Mouse (Mus musculus) kidney, postnatal 0 days (tissue): ENCODE measurements around the gene Mrm2. TPM values are rescaled to one million over a fixed set of nuclear protein-coding genes. Genes with fewer than 3 reads are reported as not detected.
A peak's percentile ranks its signal among the peaks of the same experiment; 100 is the strongest.

Experiments
- ATAC-seq: fragments of 200-750 bp; cut with Nextera tagmentation; replicated peaks from 2 replicates; pipeline ENCODE4 v1.8.0; 2017; ENCODE audit warnings: low read depth, moderate number of reproducible peaks, moderate TSS enrichment, moderate library complexity; ENCODE audit not compliant: low FRiP score
- DNase-seq: peaks from one replicate; pipeline ENCODE4 v3.0.0-alpha.2; 2016; ENCODE audit warnings: low spot score
- H3K27ac ChIP-seq: fragments of 300-500 bp; sonication (generic); 2 replicates; pipeline ENCODE4 v1.5.1; 2014; ENCODE audit warnings: mild to moderate bottlenecking
- H3K27me3 ChIP-seq: fragments of 300-500 bp; sonication (generic); 2 replicates; pipeline ENCODE4 v1.6.1; 2014; ENCODE audit warnings: low read length, mixed read lengths; ENCODE audit not compliant: insufficient read depth
- H3K36me3 ChIP-seq: fragments of 300-500 bp; sonication (generic); 2 replicates; pipeline ENCODE4 v1.6.1; 2014; ENCODE audit warnings: low read length, mixed read lengths; ENCODE audit not compliant: insufficient read depth
- H3K4me1 ChIP-seq: fragments of 300-500 bp; sonication (generic); replicated peaks from 2 replicates; pipeline ENCODE4 v1.6.1; 2014; ENCODE audit warnings: antibody characterized with exemption, low read length, mixed read lengths; ENCODE audit not compliant: insufficient read depth
- H3K4me2 ChIP-seq: fragments of 300-500 bp; sonication (generic); 2 replicates; pipeline ENCODE4 v1.6.1; 2014; ENCODE audit warnings: mild to moderate bottlenecking, low read length, moderate library complexity, mixed read lengths
- H3K4me3 ChIP-seq: fragments of 300-500 bp; sonication (generic); replicated peaks from 2 replicates; pipeline ENCODE4 v1.5.1; 2014; ENCODE audit warnings: low read depth, low read length
- H3K9ac ChIP-seq: fragments of 300-500 bp; sonication (generic); 2 replicates; pipeline ENCODE4 v1.6.1; 2014; ENCODE audit warnings: low read depth, low read length
- H3K9me3 ChIP-seq: fragments of 300-500 bp; sonication (generic); replicated peaks from 2 replicates; pipeline ENCODE4 v1.6.1; 2016; ENCODE audit warnings: low read length, inconsistent platforms, mixed read lengths
- CTCF ChIP-seq: IDR thresholded peaks from 2 replicates; pipeline ENCODE4 v1.5.1; 2016; ENCODE audit warnings: antibody characterized with exemption, low read depth, mild to moderate bottlenecking, moderate library complexity
- WGBS: fragments of 180-500 bp; shearing (Covaris S2); extraction: QIAGEN DNeasy Blood & Tissue Kit; methylation state at CpG from one replicate; pipeline ENCODE4 v1.1.7; 2014; 5-methylcytosine and 5-hydroxymethylcytosine counted together
- polyA plus RNA-seq: library from polyadenylated mRNA; unstranded; fragments of >200 nt; fragmentation: Nextera tagmentation; extraction: Ambion mirVana; gene quantifications from 2 replicates; pipeline ENCODE4 v1.2.1, GENCODE M21; 2015

Mrm2 gene
- polyA plus RNA-seq, 1 experiment from 2014 or later: 17.3 TPM

DNA sequence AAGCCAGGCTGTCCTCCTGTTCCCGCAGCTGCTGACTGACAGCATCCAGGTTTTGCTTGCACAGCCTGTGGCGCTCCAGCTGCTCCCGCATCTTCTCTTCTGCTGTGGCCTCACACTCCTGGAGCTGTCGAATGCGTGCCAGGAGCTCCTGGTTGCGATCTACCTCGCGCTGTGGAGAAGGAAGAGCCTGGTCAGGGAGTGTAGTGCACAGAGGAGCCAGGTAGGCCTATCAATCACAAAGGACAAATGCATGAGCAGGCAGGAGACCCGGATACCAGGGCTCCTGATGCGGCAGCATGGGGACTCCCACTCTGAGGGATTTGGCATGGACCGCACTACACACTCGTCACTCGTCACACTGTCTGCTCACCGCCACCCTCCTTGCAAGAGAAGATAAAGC lies 24.1 kb downstream of the Mrm2 start:
- H3K9ac ChIP-seq: no peak overlapping the region
- no peak overlapping the region for H3K4me3 ChIP-seq
- H3K4me2 ChIP-seq: no peak overlapping the region
- DNase-seq (no peak), ATAC-seq (no peak)
- no peaks in the 10 kb centered on the region for H3K9me3 ChIP-seq
- H3K27me3 ChIP-seq: no peaks in the 10 kb centered on the region
- H3K27ac ChIP-seq: no peak overlapping the region
- no peaks in the 10 kb centered on the region for H3K4me1 ChIP-seq
- 88% methylated on average over 14 of the region's 14 CpGs for WGBS
- peaks cover 57% of the 10 kb centered on the region for H3K36me3 ChIP-seq
- no peak for TF ChIP-seq CTCF

DNA sequence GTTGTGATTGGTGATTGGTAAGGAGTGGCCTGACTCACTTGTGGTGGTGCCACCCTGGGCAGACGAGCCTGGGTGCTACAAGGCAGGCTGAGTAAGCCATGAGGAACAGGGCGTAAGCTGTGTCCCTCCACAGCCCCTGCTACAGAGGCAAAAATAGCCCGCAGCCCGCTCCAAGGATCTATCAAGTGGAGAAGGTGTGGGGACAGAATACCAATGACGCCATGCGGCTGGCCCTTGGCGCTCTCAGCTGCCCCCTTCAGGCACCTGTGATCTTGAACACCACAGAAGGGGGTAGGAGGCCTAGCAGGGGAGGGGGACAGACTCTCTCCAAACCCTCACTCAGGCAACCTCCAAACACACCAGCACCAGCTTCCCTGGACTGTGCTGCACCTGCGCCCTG lies 25.7 kb downstream of the Mrm2 start:
- Histone ChIP-seq H3K4me2 (no peak overlapping the region), H3K36me3 (peaks cover 61% of the 10 kb centered on the region), H3K27me3 (no peaks in the 10 kb centered on the region), H3K9ac (no peak overlapping the region), H3K27ac (no peak overlapping the region), H3K4me3 (no peak overlapping the region), H3K4me1 (no peaks in the 10 kb centered on the region), H3K9me3 (no peaks in the 10 kb centered on the region)
- ATAC-seq (no peak), DNase-seq (no peak)
- TF ChIP-seq CTCF: no peak
- WGBS: 87% methylated on average over 8 of the region's 8 CpGs

DNA sequence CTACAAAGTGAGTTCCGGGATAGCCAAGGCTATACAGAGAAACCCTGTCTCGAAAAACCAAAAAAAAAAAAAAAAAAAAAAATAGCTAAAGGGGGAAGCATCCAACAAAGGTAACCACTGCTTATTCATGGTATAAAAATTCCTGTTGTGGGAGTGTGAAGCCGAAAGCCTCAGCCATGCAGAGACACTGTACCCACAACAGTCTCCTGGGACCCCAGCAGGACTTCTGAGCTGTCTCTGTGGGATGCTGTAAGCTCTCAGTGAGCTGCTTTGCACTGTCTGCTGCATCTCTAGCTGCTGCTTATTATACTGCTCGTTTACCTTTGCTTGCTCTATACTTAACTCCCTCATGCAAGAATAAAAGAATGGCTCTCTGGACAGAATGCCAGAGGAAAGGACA lies 33.4 kb downstream of the Mrm2 start:
- ATAC-seq (no peak), DNase-seq (no peak)
- Histone ChIP-seq H3K4me3 (no peak overlapping the region), H3K4me1 (no peaks in the 10 kb centered on the region), H3K27me3 (no peaks in the 10 kb centered on the region), H3K9me3 (no peaks in the 10 kb centered on the region), H3K36me3 (peaks cover 54% of the 10 kb centered on the region), H3K4me2 (no peak overlapping the region), H3K27ac (no peak overlapping the region), H3K9ac (no peak overlapping the region)
- no peak for TF ChIP-seq CTCF
- WGBS: 90% methylated on average over 4 of the region's 4 CpGs

DNA sequence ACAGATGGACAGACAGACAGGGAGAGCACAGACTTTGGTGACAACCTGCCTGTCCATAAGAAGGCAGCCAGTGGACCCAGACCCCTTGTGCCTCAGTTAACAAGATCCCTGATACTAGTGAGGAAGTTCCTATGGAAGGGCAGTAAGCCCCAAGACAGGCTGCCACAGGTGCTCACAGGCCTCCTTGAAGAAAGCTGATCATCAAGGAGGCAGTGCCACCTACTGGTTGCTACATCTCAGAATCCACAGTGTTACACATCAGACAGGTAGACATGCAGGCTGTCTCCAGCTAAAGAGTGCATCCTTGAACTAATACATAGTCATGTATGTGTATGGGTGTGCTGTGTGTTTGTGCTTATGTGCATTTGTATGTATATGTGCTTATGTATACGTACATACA lies 39.5 kb downstream of the Mrm2 start:
- peak; percentile 84 for TF ChIP-seq CTCF
- no peak overlapping the region for H3K27ac ChIP-seq
- H3K9me3 ChIP-seq: no peaks in the 10 kb centered on the region
- H3K4me2 ChIP-seq: no peak overlapping the region
- DNase-seq (peak; percentile 75), ATAC-seq (no peak)
- H3K36me3 ChIP-seq: peaks cover 16% of the 10 kb centered on the region; the same call in 1 of the 2 replicates
- H3K4me1 ChIP-seq: no peaks in the 10 kb centered on the region
- H3K9ac ChIP-seq: no peak overlapping the region
- no peak overlapping the region for H3K4me3 ChIP-seq
- H3K27me3 ChIP-seq: no peaks in the 10 kb centered on the region
- WGBS: 80% methylated on average over 1 of the region's 1 CpGs

DNA sequence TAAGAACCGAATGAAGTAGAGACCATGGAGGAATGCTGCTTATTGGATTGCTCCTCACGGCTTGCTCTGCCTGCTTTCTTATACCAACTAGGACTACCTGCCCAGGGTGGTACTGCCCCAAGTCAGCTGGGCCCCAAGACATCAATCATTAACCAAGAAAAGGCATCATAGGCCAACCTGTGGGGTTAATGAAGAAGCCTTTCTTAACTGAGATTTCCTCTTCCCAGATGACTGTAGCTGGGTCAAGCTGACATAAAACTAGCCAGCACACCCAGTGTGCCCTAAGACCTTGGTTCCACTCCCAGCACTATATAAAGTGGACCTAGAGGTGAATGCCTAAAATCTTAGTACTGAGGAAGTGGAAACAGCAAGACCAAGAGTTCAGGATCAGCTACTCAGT lies 42.5 kb downstream of the Mrm2 start:
- DNase-seq: no peak

DNA sequence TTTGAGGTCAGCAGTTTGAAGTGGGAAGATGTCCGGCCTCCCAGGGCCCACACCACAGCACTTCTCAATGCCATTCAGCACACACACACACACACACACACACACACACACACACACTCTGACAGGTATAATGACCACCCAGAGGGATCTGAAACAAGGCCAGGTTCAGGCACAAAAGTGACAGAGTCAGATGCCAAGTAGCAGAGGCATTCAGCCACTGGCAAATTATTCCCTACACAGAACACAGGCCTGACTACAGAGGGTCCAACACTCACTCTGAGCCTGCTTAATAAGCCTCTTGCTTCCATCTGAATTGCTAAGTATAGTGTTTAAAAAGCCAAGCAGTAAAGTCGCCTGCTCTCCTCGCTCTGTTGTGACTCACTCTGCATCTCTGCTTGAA lies 43.4 kb downstream of the Mrm2 start:
- no peak overlapping the region for H3K4me2 ChIP-seq
- ATAC-seq (no peak), DNase-seq (no peak)
- H3K36me3 ChIP-seq: peaks cover 15% of the 10 kb centered on the region; the same call in 1 of the 2 replicates
- WGBS: 95% methylated on average over 3 of the region's 3 CpGs
- H3K9ac ChIP-seq: no peak overlapping the region
- no peak overlapping the region for H3K4me3 ChIP-seq
- H3K27ac ChIP-seq: no peak overlapping the region
- TF ChIP-seq CTCF: no peak
- no peaks in the 10 kb centered on the region for H3K4me1 ChIP-seq
- H3K9me3 ChIP-seq: no peaks in the 10 kb centered on the region
- H3K27me3 ChIP-seq: no peaks in the 10 kb centered on the region

More for the DNA sequence above, 42.5 kb downstream of the Mrm2 start:
- no peaks in the 10 kb centered on the region for H3K27me3 ChIP-seq
- H3K9ac ChIP-seq: no peak overlapping the region
- ATAC-seq: no peak
- H3K4me1 ChIP-seq: no peaks in the 10 kb centered on the region
- H3K4me3 ChIP-seq: no peak overlapping the region
- peaks cover 16% of the 10 kb centered on the region; the same call in 1 of the 2 replicates for H3K36me3 ChIP-seq
- H3K4me2 ChIP-seq: no peak overlapping the region
- WGBS: 90% methylated on average over 2 of the region's 2 CpGs
- no peak overlapping the region for H3K27ac ChIP-seq
- H3K9me3 ChIP-seq: no peaks in the 10 kb centered on the region
- no peak for TF ChIP-seq CTCF

DNA sequence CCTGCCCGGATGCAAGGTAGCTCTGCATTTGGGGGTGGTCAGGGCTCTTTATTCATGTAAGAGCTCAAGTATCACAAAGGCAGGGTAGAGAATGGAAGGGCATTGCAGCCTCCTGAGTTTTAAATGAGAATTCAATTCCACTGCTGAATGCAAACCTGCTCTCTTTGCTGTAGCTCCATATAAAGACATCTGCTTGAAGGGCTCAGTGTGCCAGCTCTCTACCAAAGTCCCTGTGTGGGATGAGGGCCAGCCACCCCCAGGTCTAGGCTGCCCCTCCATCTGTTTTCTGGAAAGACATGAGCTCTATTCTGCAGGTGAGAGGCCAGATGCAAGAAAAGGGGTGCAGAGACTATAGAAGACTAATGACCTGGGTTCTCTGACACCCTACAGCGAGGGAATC lies 46.9 kb downstream of the Mrm2 start:
- Histone ChIP-seq H3K9ac (no peak overlapping the region), H3K27me3 (no peaks in the 10 kb centered on the region), H3K9me3 (no peaks in the 10 kb centered on the region), H3K27ac (no peak overlapping the region), H3K4me1 (no peaks in the 10 kb centered on the region), H3K4me3 (no peak overlapping the region), H3K4me2 (no peak overlapping the region), H3K36me3 (peaks cover 15% of the 10 kb centered on the region; the same call in 1 of the 2 replicates)
- TF ChIP-seq CTCF: no peak
- ATAC-seq (no peak), DNase-seq (no peak)
- 83% methylated on average over 2 of the region's 2 CpGs for WGBS
